Mouse (Mus musculus) forebrain, embryonic 13.5 days (tissue): Measurements from ENCODE around the gene Cplx2. TPM values are rescaled to one million over a fixed set of nuclear protein-coding genes. Genes with fewer than 3 reads are reported as not detected.
A peak's percentile ranks its signal among the peaks of the same experiment; 100 is the strongest.

Experiments
- ATAC-seq: fragments of 200-750 bp; cut with Nextera tagmentation; 2 replicates; pipeline ENCODE4 v1.8.0; 2017
- H3K27ac ChIP-seq: fragments of 300-500 bp; sonication (generic); 2 replicates; pipeline ENCODE4 v1.5.1; 2015; ENCODE audit warnings: inconsistent platforms, mild to moderate bottlenecking, moderate library complexity
- H3K27me3 ChIP-seq: fragments of 300-500 bp; sonication (generic); 2 replicates; pipeline ENCODE4 v1.6.1; 2015; ENCODE audit warnings: mild to moderate bottlenecking, inconsistent platforms
- H3K36me3 ChIP-seq: fragments of 300-500 bp; sonication (generic); 2 replicates; pipeline ENCODE4 v1.6.1; 2015; ENCODE audit warnings: mild to moderate bottlenecking, inconsistent platforms; ENCODE audit not compliant: poor library complexity, severe bottlenecking
- H3K4me1 ChIP-seq: fragments of 300-500 bp; sonication (generic); 2 replicates; pipeline ENCODE4 v1.6.1; 2015; ENCODE audit warnings: inconsistent platforms
- H3K4me2 ChIP-seq: fragments of 300-500 bp; sonication (generic); 2 replicates; pipeline ENCODE4 v1.6.1; 2015; ENCODE audit warnings: inconsistent platforms, mild to moderate bottlenecking, moderate library complexity
- H3K4me3 ChIP-seq: fragments of 300-500 bp; sonication (generic); 2 replicates; pipeline ENCODE4 v1.5.1; 2015; ENCODE audit warnings: mild to moderate bottlenecking, inconsistent platforms
- H3K9ac ChIP-seq: fragments of 300-500 bp; sonication (generic); 2 replicates; pipeline ENCODE4 v1.6.1; 2015; ENCODE audit warnings: mild to moderate bottlenecking, inconsistent platforms
- H3K9me3 ChIP-seq: fragments of 300-500 bp; sonication (generic); replicated peaks from 2 replicates; pipeline ENCODE4 v1.6.1; 2016; ENCODE audit warnings: inconsistent platforms
- WGBS: fragments of 180-500 bp; shearing (Covaris S2); methylation state at CpG from one replicate; pipeline ENCODE4 v1.1.7; 2015; 5-methylcytosine and 5-hydroxymethylcytosine counted together
- polyA plus RNA-seq: library from polyadenylated mRNA; unstranded; fragments of >200 nt; fragmentation: Nextera tagmentation; extraction: Ambion mirVana; gene quantifications from 2 replicates; pipeline ENCODE4 v1.2.1, GENCODE M21; 2015

Cplx2 gene
- polyA plus RNA-seq, 1 experiment from 2014 or later: 20.0 TPM

- H3K27me3 ChIP-seq: no peaks in the 10 kb centered on the region
- WGBS: 64% methylated on average over 6 of the region's 6 CpGs
- no peak for ATAC-seq
- peak overlapping the region; percentile 35; the same call in 1 of the 2 replicates for H3K27ac ChIP-seq
- no peak overlapping the region for H3K4me3 ChIP-seq
- H3K9ac ChIP-seq: no peak overlapping the region
- peaks cover 17% of the 10 kb centered on the region for H3K4me1 ChIP-seq
- H3K4me2 ChIP-seq: no peak overlapping the region
- H3K36me3 ChIP-seq: no peaks in the 10 kb centered on the region
- H3K9me3 ChIP-seq: no peaks in the 10 kb centered on the region
These were observed 34.1 kb upstream of the Cplx2 start for GRCm38 (mm10) chr13:54337058-54337457.

- Histone ChIP-seq H3K9me3 (no peaks in the 10 kb centered on the region), H3K36me3 (no peaks in the 10 kb centered on the region), H3K4me1 (peaks cover 12% of the 10 kb centered on the region), H3K9ac (no peak overlapping the region), H3K4me2 (no peak overlapping the region), H3K27me3 (no peaks in the 10 kb centered on the region), H3K4me3 (no peak overlapping the region), H3K27ac (no peak overlapping the region)
- ATAC-seq: no peak
- 91% methylated on average over 7 of the region's 7 CpGs for WGBS
These were observed 33.6 kb upstream of the Cplx2 start for GRCm38 (mm10) chr13:54337541-54337940.

- H3K9ac ChIP-seq: no peak overlapping the region
- no peak for ATAC-seq
- no peak overlapping the region for H3K27ac ChIP-seq
- no peaks in the 10 kb centered on the region for H3K9me3 ChIP-seq
- peaks cover 9% of the 10 kb centered on the region; the same call in 1 of the 2 replicates for H3K4me1 ChIP-seq
- H3K4me2 ChIP-seq: no peak overlapping the region
- no peaks in the 10 kb centered on the region for H3K36me3 ChIP-seq
- 91% methylated on average over 5 of the region's 5 CpGs for WGBS
- H3K27me3 ChIP-seq: no peaks in the 10 kb centered on the region
- H3K4me3 ChIP-seq: no peak overlapping the region
These were observed 32.3 kb upstream of the Cplx2 start for GRCm38 (mm10) chr13:54338815-54339214.

GRCm38 (mm10) chr13:54345885-54346647 lies 25.1 kb upstream of the Cplx2 start:
- Histone ChIP-seq H3K27me3 (no peaks in the 10 kb centered on the region), H3K4me2 (no peak overlapping the region), H3K4me1 (peaks cover 20% of the 10 kb centered on the region), H3K36me3 (no peaks in the 10 kb centered on the region), H3K9me3 (no peaks in the 10 kb centered on the region), H3K9ac (no peak overlapping the region), H3K27ac (peak overlapping the region; percentile 88), H3K4me3 (no peak overlapping the region)
- 35% methylated on average over 15 of the region's 15 CpGs for WGBS
- ATAC-seq: peak; percentile 98

GRCm38 (mm10) chr13:54348011-54348410 lies 23.1 kb upstream of the Cplx2 start:
- peaks cover 20% of the 10 kb centered on the region for H3K4me1 ChIP-seq
- 87% methylated on average over 5 of the region's 5 CpGs for WGBS
- no peak overlapping the region for H3K4me2 ChIP-seq
- no peak overlapping the region for H3K4me3 ChIP-seq
- ATAC-seq: no peak
- H3K27ac ChIP-seq: no peak overlapping the region
- H3K36me3 ChIP-seq: no peaks in the 10 kb centered on the region
- no peaks in the 10 kb centered on the region for H3K27me3 ChIP-seq
- H3K9me3 ChIP-seq: no peaks in the 10 kb centered on the region
- no peak overlapping the region for H3K9ac ChIP-seq

GRCm38 (mm10) chr13:54349126-54349759 lies 21.9 kb upstream of the Cplx2 start:
- WGBS: 88% methylated on average over 10 of the region's 10 CpGs
- Histone ChIP-seq H3K4me1 (peaks cover 20% of the 10 kb centered on the region), H3K9ac (no peak overlapping the region), H3K4me2 (no peak overlapping the region), H3K27ac (no peak overlapping the region), H3K9me3 (no peaks in the 10 kb centered on the region), H3K27me3 (no peaks in the 10 kb centered on the region), H3K36me3 (no peaks in the 10 kb centered on the region), H3K4me3 (no peak overlapping the region)
- no peak for ATAC-seq

- 84% methylated on average over 4 of the region's 4 CpGs for WGBS
These were observed 13.7 kb upstream of the Cplx2 start for GRCm38 (mm10) chr13:54357420-54357819.

GRCm38 (mm10) chr13:54359181-54359580 lies 12.0 kb upstream of the Cplx2 start:
- no peak overlapping the region for H3K4me2 ChIP-seq
- no peaks in the 10 kb centered on the region for H3K27me3 ChIP-seq
- no peaks in the 10 kb centered on the region for H3K36me3 ChIP-seq
- no peaks in the 10 kb centered on the region for H3K9me3 ChIP-seq
- ATAC-seq: no peak
- H3K4me1 ChIP-seq: peaks cover 8% of the 10 kb centered on the region; the same call in 1 of the 2 replicates
- no peak overlapping the region for H3K27ac ChIP-seq
- H3K4me3 ChIP-seq: no peak overlapping the region
- 86% methylated on average over 6 of the region's 6 CpGs for WGBS
- no peak overlapping the region for H3K9ac ChIP-seq

More at GRCm38 (mm10) chr13:54357420-54357819, 13.7 kb upstream of the Cplx2 start:
- Histone ChIP-seq H3K27ac (no peak overlapping the region), H3K36me3 (no peaks in the 10 kb centered on the region), H3K4me3 (no peak overlapping the region), H3K4me1 (peaks cover 8% of the 10 kb centered on the region; the same call in 1 of the 2 replicates), H3K4me2 (no peak overlapping the region), H3K27me3 (no peaks in the 10 kb centered on the region), H3K9ac (no peak overlapping the region), H3K9me3 (no peaks in the 10 kb centered on the region)
- ATAC-seq: no peak

- H3K27me3 ChIP-seq: 0 out of 2 replicates have a peak, but pooled peaks cover 5% of the 10 kb centered on the region
- H3K4me2 ChIP-seq: no peak overlapping the region
- no peaks in the 10 kb centered on the region for H3K36me3 ChIP-seq
- 0 out of 2 replicates have a peak, but pooled peaks have one; percentile 21 for ATAC-seq
- peaks cover 14% of the 10 kb centered on the region for H3K4me1 ChIP-seq
- H3K9ac ChIP-seq: no peak overlapping the region
- H3K27ac ChIP-seq: peak overlapping the region; percentile 48; the same call in 1 of the 2 replicates
- 84% methylated on average over 7 of the region's 7 CpGs for WGBS
- H3K4me3 ChIP-seq: no peak overlapping the region
- H3K9me3 ChIP-seq: no peaks in the 10 kb centered on the region
These were observed 6.5 kb upstream of the Cplx2 start for GRCm38 (mm10) chr13:54364686-54365085.

- peaks cover 43% of the 10 kb centered on the region for H3K4me1 ChIP-seq
- H3K9ac ChIP-seq: no peak overlapping the region
- H3K9me3 ChIP-seq: no peaks in the 10 kb centered on the region
- no peaks in the 10 kb centered on the region for H3K36me3 ChIP-seq
- H3K4me3 ChIP-seq: no peak overlapping the region
- 77% methylated on average over 6 of the region's 6 CpGs for WGBS
- peaks cover 11% of the 10 kb centered on the region for H3K27me3 ChIP-seq
- no peak overlapping the region for H3K27ac ChIP-seq
- no peak for ATAC-seq
- H3K4me2 ChIP-seq: no peak overlapping the region
These were observed 3.4 kb upstream of the Cplx2 start for GRCm38 (mm10) chr13:54367758-54368157.

GRCm38 (mm10) chr13:54368181-54368580 lies 3.0 kb upstream of the Cplx2 start:
- no peak overlapping the region for H3K9ac ChIP-seq
- ATAC-seq: no peak
- no peak overlapping the region for H3K4me3 ChIP-seq
- no peak overlapping the region for H3K4me2 ChIP-seq
- H3K9me3 ChIP-seq: no peaks in the 10 kb centered on the region
- 79% methylated on average over 9 of the region's 9 CpGs for WGBS
- H3K4me1 ChIP-seq: peaks cover 46% of the 10 kb centered on the region
- peaks cover 11% of the 10 kb centered on the region for H3K27me3 ChIP-seq
- no peak overlapping the region for H3K27ac ChIP-seq
- H3K36me3 ChIP-seq: no peaks in the 10 kb centered on the region
